ENCODE assay signal across 7 mouse cellular contexts in genomic region chr2:3668682-3669081, GRCm38 (mm10).
DNase-seq lines count a peak whose midpoint lies in the region; ATAC-seq lines count a peak whose summit lies in the region.

No protein-coding gene starts in this region.

- H3K4me2 ChIP-seq in midbrain, embryonic 11.5 days = no peak overlapping the region

- H3K9ac ChIP-seq in midbrain, embryonic 11.5 days (ENCODE audit: low read length) = no peak overlapping the region

- H3K27ac ChIP-seq in midbrain, embryonic 10.5 days (replicated peaks) = no peak overlapping the region
- no peak overlapping the region for H3K27ac ChIP-seq in midbrain, embryonic 11.5 days (ENCODE audit: low read depth, low read length)

- H3K27me3 ChIP-seq in midbrain, embryonic 10.5 days (ENCODE audit: low read depth, poor library complexity, severe bottlenecking) = no peaks in the 10 kb centered on the region
- no peaks in the 10 kb centered on the region for H3K27me3 ChIP-seq in midbrain, embryonic 11.5 days (ENCODE audit: control insufficient read depth, insufficient read depth, low read length)

- 66% methylated on average over 3 of the region's 3 CpGs for WGBS in midbrain, embryonic 10.5 days
- WGBS in midbrain, embryonic 11.5 days = 64% methylated on average over 3 of the region's 3 CpGs

- H3K9me3 ChIP-seq in midbrain, embryonic 10.5 days (replicated peaks) = no peaks in the 10 kb centered on the region
- no peaks in the 10 kb centered on the region for H3K9me3 ChIP-seq in midbrain, embryonic 11.5 days (ENCODE audit: control insufficient read depth, low read length)

- no peak for ATAC-seq in midbrain, embryonic 11.5 days (ENCODE audit: low FRiP score)
- peak; percentile 71 for ATAC-seq in granulocyte monocyte progenitor cell, adult 5-6 weeks (replicated peaks; ENCODE audit: poor library complexity, severe bottlenecking)
- ATAC-seq in megakaryocyte progenitor cell, adult 5-6 weeks (replicated peaks; ENCODE audit: poor library complexity) = peak; percentile 67

- no peaks in the 10 kb centered on the region for H3K36me3 ChIP-seq in midbrain, embryonic 10.5 days
- H3K36me3 ChIP-seq in midbrain, embryonic 11.5 days (ENCODE audit: control insufficient read depth, insufficient read depth, low read length) = no peaks in the 10 kb centered on the region

- no peak overlapping the region for H3K4me3 ChIP-seq in midbrain, embryonic 10.5 days
- H3K4me3 ChIP-seq in midbrain, embryonic 11.5 days (ENCODE audit: low read depth, low read length) = no peak overlapping the region

- peak; percentile 17 for DNase-seq in midbrain, embryonic 10.5 days (ENCODE audit: low spot score)
- DNase-seq in midbrain, embryonic 11.5 days (ENCODE audit: low spot score, missing footprints) = no peak
- peak; percentile 20 to 74 for DNase-seq in layer of hippocampus, postnatal 14 days (ENCODE audit: low spot score in 2 of 2)
- no peak for DNase-seq in ovary, postnatal 10 days (ENCODE audit: low spot score)
- DNase-seq in T-cell, adult 2 months (ENCODE audit: low spot score) = no peak

- peaks cover 5% of the 10 kb centered on the region for H3K4me1 ChIP-seq in midbrain, embryonic 10.5 days
- no peaks in the 10 kb centered on the region for H3K4me1 ChIP-seq in midbrain, embryonic 11.5 days (ENCODE audit: control insufficient read depth, insufficient read depth, low read length)

Comparison
In these comparisons a context has a peak if more than half of its experiments do, and no peak if none do; other contexts are left out.
1. DNase-seq: peak in midbrain, embryonic 10.5 days (single experiment) and layer of hippocampus, postnatal 14 days (2 of 2); none in midbrain, embryonic 11.5 days (single experiment), ovary, postnatal 10 days (single experiment) and T-cell, adult 2 months (single experiment).